7 mouse cellular contexts compared by ENCODE assay signal in genomic region chr1:44119201-44120073, GRCm38 (mm10). TPM values are rescaled to one million over a fixed set of nuclear protein-coding genes. Genes with fewer than 3 reads are reported as not detected.
DNase-seq lines count a peak whose midpoint lies in the region; ATAC-seq and TF ChIP-seq lines count a peak whose summit lies in the region.

No protein-coding gene starts in this region.

- DNase-seq in adrenal gland, postnatal 14 days: peak; percentile 92
- DNase-seq in embryonic facial prominence, embryonic 11.5 days (ENCODE audit: low spot score): peak; percentile 83
- DNase-seq in heart, adult 18-20 months: peak; percentile 87 to 88
- peak; percentile 89 for DNase-seq in kidney, adult 2 months
- DNase-seq in midbrain, embryonic 14.5 days: peak; percentile 88
- peak; percentile 52 to 66 for DNase-seq in spleen, adult 18-20 months

- H3K36me3 ChIP-seq in embryonic facial prominence, embryonic 11.5 days (replicated peaks; ENCODE audit: control insufficient read depth, insufficient read depth, low read depth, low read length): no peaks in the 10 kb centered on the region
- no peaks in the 10 kb centered on the region; the same call in 1 of the 2 replicates for H3K36me3 ChIP-seq in kidney, adult 2 months (ENCODE audit: control insufficient read depth, insufficient read depth, low read length)
- peaks cover 26% of the 10 kb centered on the region for H3K36me3 ChIP-seq in limb, embryonic 12.5 days
- H3K36me3 ChIP-seq in midbrain, embryonic 14.5 days (ENCODE audit: control insufficient read depth, insufficient read depth, low read length): peaks cover 11% of the 10 kb centered on the region

- TF ChIP-seq CTCF in kidney, adult 2 months (conservative IDR thresholded peaks at IDR 0.05; ENCODE audit: insufficient read depth, insufficient read length, low read depth, low read length): peak; percentile 37; the same call in 1 of the 2 replicates

- H3K4me3 ChIP-seq in embryonic facial prominence, embryonic 11.5 days (ENCODE audit: low read depth, low read length): peak overlapping the region; percentile 72
- H3K4me3 ChIP-seq in kidney, adult 2 months (ENCODE audit: insufficient read depth, low read depth, low read length): peak overlapping the region; percentile 76
- H3K4me3 ChIP-seq in limb, embryonic 12.5 days (replicated peaks): peak overlapping the region; percentile 77
- peak overlapping the region; percentile 63 for H3K4me3 ChIP-seq in midbrain, embryonic 14.5 days (replicated peaks; ENCODE audit: low read depth, low read length)

- no peaks in the 10 kb centered on the region for H3K9me3 ChIP-seq in embryonic facial prominence, embryonic 11.5 days (replicated peaks; ENCODE audit: control insufficient read depth, low read length)
- H3K9me3 ChIP-seq in limb, embryonic 12.5 days: no peaks in the 10 kb centered on the region
- no peaks in the 10 kb centered on the region for H3K9me3 ChIP-seq in midbrain, embryonic 14.5 days (ENCODE audit: control insufficient read depth, low read length)

- peak; percentile 36 for TF ChIP-seq POLR2A in kidney, adult 2 months (IDR thresholded peaks at IDR 0.05; ENCODE audit: low read depth, low read length)

- peak; percentile 91 for ATAC-seq in embryonic facial prominence, embryonic 11.5 days (replicated peaks; ENCODE audit: insufficient number of reproducible peaks, low FRiP score, low TSS enrichment, low read depth)
- ATAC-seq in limb, embryonic 12.5 days (ENCODE audit: insufficient number of reproducible peaks, insufficient read depth, low FRiP score, low TSS enrichment, low read depth): peak; percentile 83
- peak; percentile 86 for ATAC-seq in midbrain, embryonic 14.5 days (ENCODE audit: low FRiP score, low TSS enrichment)

- H3K4me2 ChIP-seq in embryonic facial prominence, embryonic 11.5 days (ENCODE audit: low read depth, low read length): peak overlapping the region; percentile 78
- peak overlapping the region; percentile 74 for H3K4me2 ChIP-seq in limb, embryonic 12.5 days
- peak overlapping the region; percentile 76 for H3K4me2 ChIP-seq in midbrain, embryonic 14.5 days (ENCODE audit: low read length)

- H3K4me1 ChIP-seq in embryonic facial prominence, embryonic 11.5 days (ENCODE audit: control insufficient read depth, insufficient read depth, low read length): no peaks in the 10 kb centered on the region
- no peaks in the 10 kb centered on the region for H3K4me1 ChIP-seq in kidney, adult 2 months (ENCODE audit: control insufficient read depth, insufficient read depth, low read length)
- peaks cover 8% of the 10 kb centered on the region for H3K4me1 ChIP-seq in limb, embryonic 12.5 days (replicated peaks)
- H3K4me1 ChIP-seq in midbrain, embryonic 14.5 days (ENCODE audit: control insufficient read depth, insufficient read depth, low read length): peaks cover 17% of the 10 kb centered on the region

- peak overlapping the region; percentile 83 for H3K9ac ChIP-seq in embryonic facial prominence, embryonic 11.5 days (replicated peaks; ENCODE audit: low read length)
- H3K9ac ChIP-seq in limb, embryonic 12.5 days (replicated peaks): peak overlapping the region; percentile 86
- peak overlapping the region; percentile 89 for H3K9ac ChIP-seq in midbrain, embryonic 14.5 days (replicated peaks; ENCODE audit: low read length)

- 0% methylated on average over 42 of the region's 43 CpGs for WGBS in embryonic facial prominence, embryonic 11.5 days
- WGBS in kidney, adult 2 months: under 1% methylated on average over 42 of the region's 43 CpGs
- WGBS in limb, embryonic 12.5 days: under 1% methylated on average over 43 of the region's 43 CpGs
- WGBS in midbrain, embryonic 14.5 days: under 1% methylated on average over 42 of the region's 43 CpGs

- no peaks in the 10 kb centered on the region for H3K27me3 ChIP-seq in embryonic facial prominence, embryonic 11.5 days (ENCODE audit: control insufficient read depth, insufficient read depth, low read length)
- no peaks in the 10 kb centered on the region for H3K27me3 ChIP-seq in kidney, adult 2 months (replicated peaks; ENCODE audit: control insufficient read depth, insufficient read depth, low read length)
- H3K27me3 ChIP-seq in limb, embryonic 12.5 days: no peaks in the 10 kb centered on the region
- no peaks in the 10 kb centered on the region for H3K27me3 ChIP-seq in midbrain, embryonic 14.5 days (ENCODE audit: control insufficient read depth, insufficient read depth, low read length)

- H3K27ac ChIP-seq in embryonic facial prominence, embryonic 11.5 days (replicated peaks; ENCODE audit: low read depth, low read length): peak overlapping the region; percentile 91
- peak overlapping the region; percentile 90 for H3K27ac ChIP-seq in kidney, adult 2 months (ENCODE audit: insufficient read depth, low read depth, low read length)
- peak overlapping the region; percentile 96 for H3K27ac ChIP-seq in limb, embryonic 12.5 days
- H3K27ac ChIP-seq in midbrain, embryonic 14.5 days (replicated peaks; ENCODE audit: low read depth, low read length): peak overlapping the region; percentile 97

RNA-seq across cellular contexts. Expression of gene Bivm, which starts 0.7 kb away (rescaled TPM):
- 14.3 and 16.8 TPM in 2 replicates for total RNA-seq in adrenal gland, postnatal 14 days (2021)
- polyA plus RNA-seq in embryonic facial prominence, embryonic 11.5 days (2014; fragmentation: Nextera tagmentation; extraction: Ambion mirVana): 34.2 and 36.2 TPM in 2 replicates
- 10 to 100 TPM in 1 of 2 experiments, 1 to 10 TPM in 1; 8.9 to 11.2 TPM for total RNA-seq in heart, adult 18-20 months (2021)
- polyA plus RNA-seq in kidney, adult 2 months (2012; rRNA removed): 9.5 and 12.2 TPM in 2 replicates
- 23.0 and 24.3 TPM in 2 replicates for polyA plus RNA-seq in limb, embryonic 12.5 days (2016; fragmentation: Nextera tagmentation; extraction: Ambion mirVana)
- polyA plus RNA-seq in midbrain, embryonic 14.5 days (2014; fragmentation: Nextera tagmentation; extraction: Ambion mirVana): 33.8 and 41.3 TPM in 2 replicates

RNA-seq across cellular contexts. Expression of gene Kdelc1, which starts 0.8 kb away (rescaled TPM):
- total RNA-seq in adrenal gland, postnatal 14 days (2021): 23.5 TPM in 2 replicates
- polyA plus RNA-seq in embryonic facial prominence, embryonic 11.5 days (2014; fragmentation: Nextera tagmentation; extraction: Ambion mirVana): 81.7 and 88.9 TPM in 2 replicates
- total RNA-seq in heart, adult 18-20 months (2021): 10 to 100 TPM; 15.6 to 16.9 TPM
- 11.4 and 12.0 TPM in 2 replicates for polyA plus RNA-seq in kidney, adult 2 months (2012; rRNA removed)
- polyA plus RNA-seq in limb, embryonic 12.5 days (2016; fragmentation: Nextera tagmentation; extraction: Ambion mirVana): 77.7 and 80.1 TPM in 2 replicates
- polyA plus RNA-seq in midbrain, embryonic 14.5 days (2014; fragmentation: Nextera tagmentation; extraction: Ambion mirVana): 26.9 and 32.4 TPM in 2 replicates

RNA-seq across cellular contexts. Expression of gene Tex30, which starts 17.2 kb away (rescaled TPM):
- 12.9 and 13.3 TPM in 2 replicates for total RNA-seq in adrenal gland, postnatal 14 days (2021)
- polyA plus RNA-seq in embryonic facial prominence, embryonic 11.5 days (2014; fragmentation: Nextera tagmentation; extraction: Ambion mirVana): 108 and 109 TPM in 2 replicates
- 10 to 100 TPM in 1 of 2 experiments, 1 to 10 TPM in 1; 8.3 to 10.4 TPM for total RNA-seq in heart, adult 18-20 months (2021)
- 3.9 and 6.0 TPM in 2 replicates for polyA plus RNA-seq in kidney, adult 2 months (2012; rRNA removed)
- 87.0 and 89.6 TPM in 2 replicates for polyA plus RNA-seq in limb, embryonic 12.5 days (2016; fragmentation: Nextera tagmentation; extraction: Ambion mirVana)
- polyA plus RNA-seq in midbrain, embryonic 14.5 days (2014; fragmentation: Nextera tagmentation; extraction: Ambion mirVana): 49.4 and 55.0 TPM in 2 replicates

RNA-seq across cellular contexts. Expression of gene Ercc5, which starts 28.1 kb away (rescaled TPM):
- total RNA-seq in adrenal gland, postnatal 14 days (2021): 18.7 and 18.8 TPM in 2 replicates
- 33.3 and 38.0 TPM in 2 replicates for polyA plus RNA-seq in embryonic facial prominence, embryonic 11.5 days (2014; fragmentation: Nextera tagmentation; extraction: Ambion mirVana)
- 10 to 100 TPM; 14.8 to 16.2 TPM for total RNA-seq in heart, adult 18-20 months (2021)
- polyA plus RNA-seq in kidney, adult 2 months (2012; rRNA removed): 4.3 and 4.6 TPM in 2 replicates
- 32.7 and 34.8 TPM in 2 replicates for polyA plus RNA-seq in limb, embryonic 12.5 days (2016; fragmentation: Nextera tagmentation; extraction: Ambion mirVana)
- polyA plus RNA-seq in midbrain, embryonic 14.5 days (2014; fragmentation: Nextera tagmentation; extraction: Ambion mirVana): 26.5 and 38.8 TPM in 2 replicates

RNA-seq across cellular contexts. Expression of gene Gm8251, which starts 57.7 kb away (rescaled TPM):
- total RNA-seq in adrenal gland, postnatal 14 days (2021): 0.08 TPM in 1 of 2 replicates, not detected in the other
- 0.17 and 0.29 TPM in 2 replicates for polyA plus RNA-seq in embryonic facial prominence, embryonic 11.5 days (2014; fragmentation: Nextera tagmentation; extraction: Ambion mirVana)
- total RNA-seq in heart, adult 18-20 months (2021): not detected
- not detected in 2 replicates for polyA plus RNA-seq in kidney, adult 2 months (2012; rRNA removed)
- 0.05 and 0.11 TPM in 2 replicates for polyA plus RNA-seq in limb, embryonic 12.5 days (2016; fragmentation: Nextera tagmentation; extraction: Ambion mirVana)
- polyA plus RNA-seq in midbrain, embryonic 14.5 days (2014; fragmentation: Nextera tagmentation; extraction: Ambion mirVana): 0.05 and 0.08 TPM in 2 replicates

Comparison
In these comparisons a context has a peak if more than half of its experiments do, and no peak if none do; other contexts are left out.
1. Peak in every context shown above with its lines: DNase-seq, ATAC-seq, H3K4me3 ChIP-seq and H3K27ac ChIP-seq.